Mouse (Mus musculus) cerebellum, adult 18-20 months (tissue): ENCODE data around the gene Gm7361.
A peak's percentile ranks its signal among the peaks of the same experiment; 100 is the strongest.
"Not testable (repeated sequence)": the region's sequence is repeated elsewhere in the genome, so short reads cannot be mapped to it uniquely, and the experiment has no call there.

Experiments
- DNase-seq, 2 experiments: peaks; one replicate each; pipeline ENCODE4 v3.0.0; 2021

Gm7361 gene

DNA sequence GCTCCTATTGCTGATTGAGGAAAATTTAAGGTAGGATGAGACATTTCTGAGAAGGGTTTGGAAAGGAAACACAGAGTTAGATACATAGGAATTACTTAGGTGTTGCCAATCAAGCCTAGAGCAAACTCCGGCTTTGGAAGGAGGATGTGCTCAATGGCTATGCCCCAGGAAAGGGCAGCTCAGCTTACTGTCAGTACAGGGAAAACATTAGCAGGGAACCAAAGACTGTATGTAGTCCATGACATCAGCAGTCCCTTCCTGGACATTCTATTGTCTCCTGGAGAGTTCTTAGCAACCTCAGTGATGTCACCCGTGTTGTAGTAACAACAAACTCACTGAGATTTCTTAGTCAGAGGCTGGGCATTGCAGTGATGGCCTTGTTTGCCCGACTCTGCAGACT lies at the start of gene Gm7361:
TSS of gene Gm7361 (plus strand) at position 301 of the 400 bp plus-strand sequence.
- not testable (repeated sequence) for DNase-seq

DNA sequence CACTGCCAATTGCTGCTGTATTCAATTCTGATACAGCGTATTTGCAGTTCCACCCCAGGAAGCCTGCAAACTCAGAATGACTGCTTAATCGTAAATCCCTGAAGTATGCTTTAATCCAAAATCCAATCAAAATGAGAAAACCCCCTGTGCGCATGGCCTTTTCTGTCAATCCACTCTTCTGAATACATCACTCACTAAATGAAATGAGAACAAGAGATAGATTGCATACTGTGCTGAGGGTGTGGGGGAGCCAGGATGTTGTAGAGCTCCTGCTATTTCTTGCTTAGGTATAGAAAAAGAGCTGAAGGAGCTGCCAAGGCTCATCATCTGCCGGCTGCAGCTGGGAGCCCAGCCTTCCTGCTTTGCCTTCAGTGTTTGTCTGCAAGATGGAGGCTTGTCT lies 46.5 kb upstream of the Gm7361 start:
- no peak for DNase-seq

DNA sequence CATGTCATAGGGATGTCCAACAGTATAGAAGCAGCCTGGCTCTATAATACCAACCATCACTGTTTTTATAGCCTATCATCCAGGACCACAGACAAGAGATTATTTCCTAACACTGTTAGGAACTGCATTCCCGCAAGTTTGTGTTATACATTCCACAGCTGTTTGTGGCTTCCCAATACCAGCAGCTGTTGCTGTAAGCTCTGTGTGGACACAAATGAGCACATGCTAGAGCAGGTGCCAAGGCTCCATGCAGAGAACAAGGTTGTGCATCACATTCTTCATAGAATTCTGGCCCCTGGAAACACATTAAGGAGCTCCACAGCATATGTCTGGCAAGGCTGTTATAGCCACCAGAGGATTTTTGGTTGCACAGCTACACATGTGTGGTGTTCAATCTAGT lies 35.4 kb upstream of the Gm7361 start:
- DNase-seq, result no peak

GRCm38 (mm10) chr5:26266656-26267055 lies 9.2 kb downstream of the Gm7361 start:
- DNase-seq, result not testable (repeated sequence)

GRCm38 (mm10) chr5:26280361-26280760 lies 22.9 kb downstream of the Gm7361 start:
- DNase-seq, result no peak

DNA sequence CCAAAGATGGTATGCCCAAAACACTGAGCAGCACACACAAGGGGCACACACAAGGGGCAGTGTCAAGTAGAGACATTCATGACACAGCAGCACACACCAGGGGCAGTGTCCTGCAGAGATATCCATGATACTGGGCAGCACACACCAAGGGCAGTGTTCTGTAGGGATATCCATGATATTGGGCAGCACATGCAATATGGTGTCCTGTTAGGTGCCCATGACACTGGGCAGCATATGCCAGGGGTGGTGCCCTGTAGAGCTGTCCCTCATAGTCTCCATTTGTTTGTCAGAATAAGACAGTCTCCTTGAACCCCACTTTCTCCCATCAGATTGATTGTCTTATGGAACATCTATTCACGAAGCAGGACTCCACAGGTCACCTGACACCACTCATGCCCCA lies 24.2 kb downstream of the Gm7361 start:
- DNase-seq, result no peak

- peak; percentile 89 to 94 for DNase-seq
Measured at GRCm38 (mm10) chr5:26282282-26282681, 24.8 kb downstream of the Gm7361 start.

DNA sequence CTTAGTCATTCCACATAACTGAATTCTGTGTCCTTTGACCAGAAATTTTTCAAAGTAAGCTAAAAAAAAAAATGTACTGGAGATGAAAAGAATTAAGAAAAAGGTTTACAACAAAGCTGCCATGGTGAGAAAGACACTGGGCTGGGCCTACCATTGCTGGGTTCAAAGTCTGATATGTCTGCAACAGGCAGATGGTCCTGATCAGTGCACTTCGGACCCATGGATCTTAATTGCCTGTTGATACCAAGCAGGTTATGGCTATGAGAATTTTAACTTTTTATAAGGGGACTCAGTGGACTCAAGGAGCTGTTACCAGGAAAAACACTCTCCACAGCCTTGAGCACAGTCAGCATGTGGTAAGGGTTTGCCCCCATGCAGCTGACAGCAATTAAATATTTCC lies 25.9 kb downstream of the Gm7361 start:
- DNase-seq, result no peak

- DNase-seq, result no peak
Measured at GRCm38 (mm10) chr5:26291621-26292020, 34.1 kb downstream of the Gm7361 start.

GRCm38 (mm10) chr5:26293258-26293657 lies 35.8 kb downstream of the Gm7361 start:
- DNase-seq, result no peak
